Mouse (Mus musculus): ENCODE results near the gene Fam166a.

Gene Fam166a

GRCm38 (mm10) chr2:25185625-25186574, 32.6 kb upstream of the Fam166a start:
- no peak for DNase-seq (ENCODE audit: low spot score in 2 of 2)

GRCm38 (mm10) chr2:25186575-25186930, 32.0 kb upstream of the Fam166a start:
- DNase-seq (ENCODE audit: low spot score in 2 of 2) = no peak

GRCm38 (mm10) chr2:25187841-25188240, 30.7 kb upstream of the Fam166a start:
- no peak for DNase-seq (ENCODE audit: low spot score in 2 of 2)

- DNase-seq (ENCODE audit: low spot score in 2 of 2) = peak in 1 of 2 experiments; percentile 73
Observed at GRCm38 (mm10) chr2:25193330-25193770, 25.2 kb upstream of the Fam166a start.

- no peak for DNase-seq (ENCODE audit: low spot score in 2 of 2)
Observed at GRCm38 (mm10) chr2:25194006-25194405, 24.5 kb upstream of the Fam166a start.

- DNase-seq (ENCODE audit: low spot score in 2 of 2) = no peak
Observed at GRCm38 (mm10) chr2:25194486-25195171, 23.9 kb upstream of the Fam166a start.

- DNase-seq (ENCODE audit: low spot score in 2 of 2) = no peak
Observed at GRCm38 (mm10) chr2:25195211-25196156, 23.1 kb upstream of the Fam166a start.

- no peak for DNase-seq (ENCODE audit: low spot score in 2 of 2)
Observed at GRCm38 (mm10) chr2:25196172-25196954, 22.2 kb upstream of the Fam166a start, which contains the start of gene Tor4a. Gene Tor4a (minus strand): TSS chr2:25196886.

GRCm38 (mm10) chr2:25197191-25197590, 21.4 kb upstream of the Fam166a start:
- DNase-seq (ENCODE audit: low spot score in 2 of 2) = no peak

GRCm38 (mm10) chr2:25197946-25198345, 20.6 kb upstream of the Fam166a start:
- DNase-seq (ENCODE audit: low spot score in 2 of 2) = no peak

GRCm38 (mm10) chr2:25200631-25201030, 17.9 kb upstream of the Fam166a start:
- no peak for DNase-seq (ENCODE audit: low spot score in 2 of 2)

GRCm38 (mm10) chr2:25203631-25204214, 14.8 kb upstream of the Fam166a start:
- DNase-seq (ENCODE audit: low spot score in 2 of 2) = no peak

- DNase-seq (ENCODE audit: low spot score in 2 of 2) = no peak
Observed at GRCm38 (mm10) chr2:25207593-25207992, 11.0 kb upstream of the Fam166a start.

GRCm38 (mm10) chr2:25210686-25211085, 7.9 kb upstream of the Fam166a start:
- no peak for DNase-seq (ENCODE audit: low spot score in 2 of 2)

GRCm38 (mm10) chr2:25211121-25211670, 7.3 kb upstream of the Fam166a start, which contains the start of gene Nelfb:
Gene Nelfb (minus strand): TSS chr2:25211489.
- DNase-seq (ENCODE audit: low spot score in 2 of 2) = peak; percentile 68 to 72

GRCm38 (mm10) chr2:25213266-25213865, 5.2 kb upstream of the Fam166a start:
- DNase-seq (ENCODE audit: low spot score in 2 of 2) = no peak

GRCm38 (mm10) chr2:25214444-25214843, 4.1 kb upstream of the Fam166a start, which contains the start of gene Stpg3:
Gene Stpg3 (minus strand): TSS chr2:25214637.
- DNase-seq (ENCODE audit: low spot score in 2 of 2) = no peak

- no peak for DNase-seq (ENCODE audit: low spot score in 2 of 2)
Observed at GRCm38 (mm10) chr2:25217666-25218065, 879 bp upstream of the Fam166a start.

- no peak for DNase-seq (ENCODE audit: low spot score in 2 of 2)
Observed at GRCm38 (mm10) chr2:25221331-25221772, 2.8 kb downstream of the Fam166a start.

Measured in frontal cortex, postnatal 25 days (tissue).